Mouse (Mus musculus): Measurements from ENCODE around the gene 4930432M17Rik. TPM values are rescaled to one million over a fixed set of nuclear protein-coding genes. Genes with fewer than 3 reads are reported as not detected.

The 4930432M17Rik gene
- total and polyA plus RNA-seq, 3 experiments: 0.16 TPM; not detected in 2

DNA sequence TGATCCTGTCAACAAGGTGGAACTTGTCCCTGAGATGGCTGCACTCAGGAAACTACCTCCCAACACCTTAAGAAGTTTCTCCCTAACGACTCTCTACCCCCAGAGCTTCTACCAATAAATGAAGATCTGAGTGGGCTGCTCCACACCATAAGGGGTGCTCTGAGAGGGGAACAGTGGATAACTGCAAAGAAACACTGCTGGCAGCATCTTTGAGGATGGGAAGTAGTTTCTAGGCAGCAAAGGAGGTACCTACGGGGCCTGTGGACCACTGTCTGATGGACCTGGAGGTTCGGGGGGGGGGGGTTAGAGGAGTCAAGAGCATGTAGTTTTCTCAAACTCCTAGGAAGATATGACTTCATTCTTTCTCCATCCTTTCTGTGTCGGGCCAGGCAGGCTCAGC is 28.8 kb downstream of the 4930432M17Rik start:
- TF ChIP-seq GATA1 (IDR thresholded peaks at IDR 0.05; ENCODE audit: borderline replicate concordance, low read length): no peak
- TF ChIP-seq TAL1 (conservative IDR thresholded peaks at IDR 0.05; ENCODE audit: low read depth, low read length): no peak
- TF ChIP-seq GATA2 (IDR thresholded peaks at IDR 0.05; ENCODE audit: borderline replicate concordance, low read depth, low read length): no peak
- TF ChIP-seq CTCF (IDR thresholded peaks at IDR 0.05; ENCODE audit: low read depth, low read length): no peak
- no peak for TF ChIP-seq POLR2AphosphoS5 (IDR thresholded peaks at IDR 0.05; ENCODE audit: insufficient replicate concordance, low read depth, low read length)
- DNase-seq (ENCODE audit: low spot score) (no peak), ATAC-seq (ENCODE audit: extremely low read depth, insufficient number of reproducible peaks, low FRiP score, poor library complexity, severe bottlenecking) (no peak)
- no peaks in the 10 kb centered on the region for H3K36me3 ChIP-seq (replicated peaks)
- no peaks in the 10 kb centered on the region for H3K9me3 ChIP-seq (replicated peaks)
- H3K4me3 ChIP-seq (ENCODE audit: low read depth, low read length): no peak overlapping the region
- H3K27me3 ChIP-seq (ENCODE audit: insufficient read depth, low read length): peaks cover 44% of the 10 kb centered on the region
- H3K4me1 ChIP-seq (ENCODE audit: insufficient read depth, low read depth, low read length): peaks cover 9% of the 10 kb centered on the region

DNA sequence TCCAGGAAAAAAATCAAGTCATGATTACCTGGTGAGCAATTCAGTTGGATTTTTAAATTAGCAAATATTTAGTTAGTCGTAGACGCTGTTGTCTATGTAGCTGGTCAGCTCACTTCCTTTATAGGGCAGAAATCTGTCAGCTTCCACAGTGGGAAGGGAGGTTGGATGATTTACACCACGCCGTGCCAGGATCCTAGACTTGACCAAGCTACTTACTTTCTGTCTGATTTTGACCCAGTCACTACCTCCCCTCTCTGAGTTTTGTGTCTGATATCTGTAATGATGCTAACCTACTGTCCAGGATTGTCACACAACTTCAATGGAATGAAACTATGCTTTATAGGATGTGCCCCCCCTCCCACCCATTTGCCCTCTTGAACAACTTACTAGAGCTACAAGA is 29.3 kb downstream of the 4930432M17Rik start:
- no peaks in the 10 kb centered on the region for H3K9me3 ChIP-seq (replicated peaks)
- H3K27me3 ChIP-seq (ENCODE audit: insufficient read depth, low read length): peaks cover 44% of the 10 kb centered on the region
- no peak overlapping the region for H3K4me3 ChIP-seq (ENCODE audit: low read depth, low read length)
- H3K4me1 ChIP-seq (ENCODE audit: insufficient read depth, low read depth, low read length): peaks cover 9% of the 10 kb centered on the region
- TF ChIP-seq CTCF (IDR thresholded peaks at IDR 0.05; ENCODE audit: low read depth, low read length) (no peak), POLR2AphosphoS5 (IDR thresholded peaks at IDR 0.05; ENCODE audit: insufficient replicate concordance, low read depth, low read length) (no peak), GATA1 (IDR thresholded peaks at IDR 0.05; ENCODE audit: borderline replicate concordance, low read length) (no peak)
- DNase-seq (ENCODE audit: low spot score) (no peak), ATAC-seq (ENCODE audit: extremely low read depth, insufficient number of reproducible peaks, low FRiP score, poor library complexity, severe bottlenecking) (no peak)
- no peaks in the 10 kb centered on the region for H3K36me3 ChIP-seq (replicated peaks)

DNA sequence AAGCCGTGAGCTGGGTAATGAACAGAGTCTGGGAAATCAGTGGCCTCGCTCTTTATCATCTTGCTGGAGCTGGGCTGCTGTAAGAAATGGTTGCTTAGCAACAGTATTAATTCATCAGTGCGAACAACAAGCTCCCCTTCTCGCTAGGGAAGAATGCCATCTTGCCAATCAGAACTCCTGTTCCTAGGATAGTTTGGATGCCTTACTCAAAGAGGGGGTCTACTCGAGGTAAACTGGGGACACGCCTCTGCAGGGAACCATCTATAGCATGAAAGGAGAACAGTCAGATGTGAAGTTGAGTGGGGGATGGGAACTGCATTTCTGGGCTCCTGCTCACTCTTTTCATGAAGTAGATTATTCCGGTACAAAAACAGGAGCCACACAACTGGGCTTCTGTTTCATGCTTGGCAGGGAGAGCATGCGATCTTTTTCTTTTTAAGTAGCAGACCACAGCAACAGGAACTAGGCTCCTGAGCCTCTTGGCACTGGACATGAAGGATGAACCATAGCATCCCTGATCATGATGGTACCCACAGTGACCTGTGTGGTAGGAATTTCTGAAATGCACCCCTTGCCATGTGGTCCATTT is 29.9 kb downstream of the 4930432M17Rik start:
- Histone ChIP-seq H3K36me3 (replicated peaks) (no peaks in the 10 kb centered on the region), H3K9me3 (replicated peaks) (no peaks in the 10 kb centered on the region), H3K4me1 (ENCODE audit: insufficient read depth, low read depth, low read length) (peaks cover 9% of the 10 kb centered on the region), H3K27me3 (ENCODE audit: insufficient read depth, low read length) (peaks cover 44% of the 10 kb centered on the region), H3K4me3 (ENCODE audit: low read depth, low read length) (no peak overlapping the region)
- ATAC-seq (ENCODE audit: extremely low read depth, insufficient number of reproducible peaks, low FRiP score, poor library complexity, severe bottlenecking): no peak
- TF ChIP-seq CTCF (IDR thresholded peaks at IDR 0.05; ENCODE audit: low read depth, low read length): no peak
- no peak for TF ChIP-seq POLR2AphosphoS5 (IDR thresholded peaks at IDR 0.05; ENCODE audit: insufficient replicate concordance, low read depth, low read length)
- no peak for TF ChIP-seq GATA2 (IDR thresholded peaks at IDR 0.05; ENCODE audit: borderline replicate concordance, low read depth, low read length)
- no peak for TF ChIP-seq TAL1 (conservative IDR thresholded peaks at IDR 0.05; ENCODE audit: low read depth, low read length)
- no peak for TF ChIP-seq GATA1 (IDR thresholded peaks at IDR 0.05; ENCODE audit: borderline replicate concordance, low read length)
- no peak for DNase-seq (ENCODE audit: low spot score)

DNA sequence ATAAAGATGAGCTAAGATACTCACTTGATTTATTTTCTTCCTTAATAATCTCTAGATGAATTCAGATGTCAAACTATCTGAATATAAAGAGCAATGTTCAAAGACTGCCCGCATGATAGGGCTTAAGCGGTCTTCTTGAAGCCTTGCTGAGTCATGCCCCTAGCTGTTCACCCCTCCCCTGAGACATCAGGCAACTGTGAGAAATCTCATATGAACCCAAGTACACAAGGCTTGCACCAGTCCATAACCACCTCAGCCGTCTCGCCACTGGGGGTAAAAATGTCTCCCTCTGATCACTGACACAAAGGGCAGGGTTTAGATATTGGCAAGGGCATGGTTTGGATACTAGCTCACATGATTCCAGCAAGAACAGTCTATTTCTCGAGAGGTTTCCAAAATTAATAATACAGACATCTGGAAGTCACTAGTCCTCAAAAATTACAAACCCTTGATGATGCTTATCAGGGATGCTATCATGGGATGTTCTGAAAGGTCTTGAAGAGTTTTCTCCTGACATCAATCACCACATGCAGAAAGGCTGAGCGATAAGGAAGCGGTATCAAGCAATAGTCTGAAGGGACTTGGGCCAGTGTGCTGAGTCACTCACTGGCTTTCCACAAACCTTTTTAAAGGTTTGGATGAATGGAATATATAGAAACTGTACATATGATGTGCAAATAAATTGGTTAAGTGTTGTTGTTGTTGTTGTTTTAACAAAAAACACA is 32.8 kb downstream of the 4930432M17Rik start:
- Histone ChIP-seq H3K27me3 (ENCODE audit: insufficient read depth, low read length) (peaks cover 38% of the 10 kb centered on the region), H3K4me3 (ENCODE audit: low read depth, low read length) (no peak overlapping the region), H3K4me1 (ENCODE audit: insufficient read depth, low read depth, low read length) (peaks cover 9% of the 10 kb centered on the region), H3K36me3 (replicated peaks) (no peaks in the 10 kb centered on the region), H3K9me3 (replicated peaks) (no peaks in the 10 kb centered on the region)
- DNase-seq (ENCODE audit: low spot score): no peak
- ATAC-seq (ENCODE audit: extremely low read depth, insufficient number of reproducible peaks, low FRiP score, poor library complexity, severe bottlenecking): no peak; the same call in 1 of the 2 replicates
- TF ChIP-seq TAL1 (conservative IDR thresholded peaks at IDR 0.05; ENCODE audit: low read depth, low read length) (no peak), GATA1 (IDR thresholded peaks at IDR 0.05; ENCODE audit: borderline replicate concordance, low read length) (no peak), CTCF (IDR thresholded peaks at IDR 0.05; ENCODE audit: low read depth, low read length) (no peak), POLR2AphosphoS5 (IDR thresholded peaks at IDR 0.05; ENCODE audit: insufficient replicate concordance, low read depth, low read length) (no peak), GATA2 (IDR thresholded peaks at IDR 0.05; ENCODE audit: borderline replicate concordance, low read depth, low read length) (no peak)

DNA sequence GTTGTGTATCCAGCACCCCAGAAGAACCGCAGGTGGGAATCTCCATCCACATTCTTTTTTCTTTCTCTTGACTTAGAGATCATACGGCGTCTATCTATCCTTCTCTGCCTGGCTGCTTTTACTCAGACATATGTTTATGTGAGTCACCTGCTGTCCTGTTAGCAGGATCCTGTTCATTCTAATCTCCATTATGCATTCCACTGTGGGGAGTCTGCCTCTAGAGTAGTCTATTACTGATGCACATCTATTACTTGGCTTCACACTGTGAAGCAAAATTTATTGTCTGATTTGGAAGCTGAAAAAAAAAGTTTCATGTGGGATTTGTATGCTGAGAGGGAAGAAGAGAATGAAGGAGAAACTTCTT is 33.3 kb downstream of the 4930432M17Rik start:
- H3K9me3 ChIP-seq (replicated peaks): no peaks in the 10 kb centered on the region
- no peak for DNase-seq (ENCODE audit: low spot score)
- H3K4me3 ChIP-seq (ENCODE audit: low read depth, low read length): no peak overlapping the region
- peaks cover 9% of the 10 kb centered on the region for H3K4me1 ChIP-seq (ENCODE audit: insufficient read depth, low read depth, low read length)
- H3K27me3 ChIP-seq (ENCODE audit: insufficient read depth, low read length): peaks cover 33% of the 10 kb centered on the region
- no peaks in the 10 kb centered on the region for H3K36me3 ChIP-seq (replicated peaks)
- TF ChIP-seq TAL1 (conservative IDR thresholded peaks at IDR 0.05; ENCODE audit: low read depth, low read length): no peak
- no peak for TF ChIP-seq CTCF (IDR thresholded peaks at IDR 0.05; ENCODE audit: low read depth, low read length)
- TF ChIP-seq POLR2AphosphoS5 (IDR thresholded peaks at IDR 0.05; ENCODE audit: insufficient replicate concordance, low read depth, low read length): no peak
- no peak for ATAC-seq (ENCODE audit: extremely low read depth, insufficient number of reproducible peaks, low FRiP score, poor library complexity, severe bottlenecking)

DNA sequence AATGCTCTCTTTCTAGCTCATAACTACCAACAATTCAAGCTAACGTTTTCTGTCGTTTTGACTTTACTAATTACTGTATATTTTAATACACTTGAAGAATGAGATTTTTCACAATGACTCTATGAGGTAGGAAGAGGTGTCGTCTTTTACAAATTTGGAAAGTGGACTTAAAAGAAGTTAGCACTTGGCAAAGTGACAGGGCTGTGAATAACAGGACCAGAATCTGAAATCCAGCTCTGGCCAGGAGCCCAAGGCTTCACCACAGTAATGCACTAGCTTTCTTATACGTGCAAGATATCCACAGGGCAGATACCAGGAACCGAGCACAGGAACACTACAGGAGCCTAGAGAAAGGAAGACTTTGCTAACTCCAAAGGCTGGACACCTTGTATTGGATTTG is 35.5 kb downstream of the 4930432M17Rik start:
- Histone ChIP-seq H3K4me3 (ENCODE audit: low read depth, low read length) (no peak overlapping the region), H3K9me3 (replicated peaks) (no peaks in the 10 kb centered on the region), H3K27me3 (ENCODE audit: insufficient read depth, low read length) (peaks cover 32% of the 10 kb centered on the region), H3K36me3 (replicated peaks) (no peaks in the 10 kb centered on the region), H3K4me1 (ENCODE audit: insufficient read depth, low read depth, low read length) (peaks cover 9% of the 10 kb centered on the region)
- ATAC-seq (ENCODE audit: extremely low read depth, insufficient number of reproducible peaks, low FRiP score, poor library complexity, severe bottlenecking) (no peak), DNase-seq (ENCODE audit: low spot score) (no peak)
- TF ChIP-seq POLR2AphosphoS5 (IDR thresholded peaks at IDR 0.05; ENCODE audit: insufficient replicate concordance, low read depth, low read length): no peak
- TF ChIP-seq GATA1 (IDR thresholded peaks at IDR 0.05; ENCODE audit: borderline replicate concordance, low read length): no peak
- TF ChIP-seq GATA2 (IDR thresholded peaks at IDR 0.05; ENCODE audit: borderline replicate concordance, low read depth, low read length): no peak
- TF ChIP-seq TAL1 (conservative IDR thresholded peaks at IDR 0.05; ENCODE audit: low read depth, low read length): no peak
- no peak for TF ChIP-seq CTCF (IDR thresholded peaks at IDR 0.05; ENCODE audit: low read depth, low read length)

Data from G1E (cell line).